8 mouse cellular contexts compared by ENCODE assay signal in genomic region chr8:73355979-73356378, GRCm38 (mm10). TPM values are rescaled to one million over a fixed set of nuclear protein-coding genes. Genes with fewer than 3 reads are reported as not detected.
DNase-seq lines count a peak whose midpoint lies in the region; ATAC-seq lines count a peak whose summit lies in the region.

No protein-coding gene starts in this region.

- H3K4me2 ChIP-seq in liver, embryonic 11.5 days = no peak overlapping the region
- H3K4me2 ChIP-seq in forebrain, embryonic 11.5 days (ENCODE audit: low read depth, low read length, severe bottlenecking) = no peak overlapping the region
- H3K4me2 ChIP-seq in neural tube, embryonic 14.5 days (ENCODE audit: low read depth, low read length) = peak overlapping the region; percentile 68; the same call in 1 of the 2 replicates

- ATAC-seq in liver, embryonic 11.5 days (replicated peaks; ENCODE audit: low FRiP score) = no peak
- ATAC-seq in forebrain, embryonic 11.5 days (replicated peaks; ENCODE audit: low FRiP score) = no peak
- ATAC-seq in neural tube, embryonic 14.5 days (ENCODE audit: low read depth) = no peak

- H3K27me3 ChIP-seq in liver, embryonic 11.5 days (replicated peaks; ENCODE audit: control insufficient read depth, insufficient read depth, low read length) = peaks cover 14% of the 10 kb centered on the region
- H3K27me3 ChIP-seq in forebrain, embryonic 11.5 days (ENCODE audit: control insufficient read depth, insufficient read depth, low read length) = no peaks in the 10 kb centered on the region
- no peaks in the 10 kb centered on the region; the same call in 1 of the 2 replicates for H3K27me3 ChIP-seq in neural tube, embryonic 14.5 days (ENCODE audit: control insufficient read depth, insufficient read depth, low read length)

- peaks cover 7% of the 10 kb centered on the region; the same call in 1 of the 2 replicates for H3K4me1 ChIP-seq in liver, embryonic 11.5 days (replicated peaks; ENCODE audit: control insufficient read depth, insufficient read depth, low read length)
- H3K4me1 ChIP-seq in forebrain, embryonic 11.5 days (replicated peaks; ENCODE audit: control insufficient read depth, insufficient read depth, low read length) = peaks cover 9% of the 10 kb centered on the region; the same call in 1 of the 2 replicates
- peaks cover 24% of the 10 kb centered on the region for H3K4me1 ChIP-seq in neural tube, embryonic 14.5 days (ENCODE audit: control insufficient read depth, insufficient read depth, low read length)

- H3K36me3 ChIP-seq in liver, embryonic 11.5 days (ENCODE audit: control insufficient read depth, insufficient read depth, low read length) = no peaks in the 10 kb centered on the region
- no peaks in the 10 kb centered on the region for H3K36me3 ChIP-seq in forebrain, embryonic 11.5 days (ENCODE audit: control insufficient read depth, insufficient read depth, low read length)
- no peaks in the 10 kb centered on the region for H3K36me3 ChIP-seq in neural tube, embryonic 14.5 days (ENCODE audit: control insufficient read depth, insufficient read depth, low read length)

- no peaks in the 10 kb centered on the region for H3K9me3 ChIP-seq in liver, embryonic 11.5 days (ENCODE audit: control insufficient read depth, low read length)
- H3K9me3 ChIP-seq in forebrain, embryonic 11.5 days (ENCODE audit: control insufficient read depth, low read length) = no peaks in the 10 kb centered on the region
- no peaks in the 10 kb centered on the region for H3K9me3 ChIP-seq in neural tube, embryonic 14.5 days (ENCODE audit: control insufficient read depth, low read length)

- H3K9ac ChIP-seq in liver, embryonic 11.5 days (ENCODE audit: low read depth, low read length) = no peak overlapping the region
- no peak overlapping the region for H3K9ac ChIP-seq in forebrain, embryonic 11.5 days (ENCODE audit: low read length)
- H3K9ac ChIP-seq in neural tube, embryonic 14.5 days (replicated peaks; ENCODE audit: low read depth, low read length) = no peak overlapping the region

- DNase-seq in liver = peak; percentile 23
- no peak for DNase-seq in liver, embryonic 11.5 days (ENCODE audit: low spot score)
- DNase-seq in adrenal gland, postnatal 14 days = peak; percentile 67
- peak; percentile 63 for DNase-seq in forebrain, embryonic 11.5 days (ENCODE audit: low spot score)
- DNase-seq in hindlimb bud, embryonic 11.5 days (ENCODE audit: extremely low spot score, low read depth, low spot score) = peak; percentile 70
- peak; percentile 52 to 58 for DNase-seq in left cerebral cortex, postnatal 36 days (ENCODE audit: low spot score in 2 of 2)
- no peak for DNase-seq in spleen, adult 12 weeks (ENCODE audit: low spot score)

- H3K27ac ChIP-seq in liver, embryonic 11.5 days (ENCODE audit: low read depth, low read length) = no peak overlapping the region
- no peak overlapping the region for H3K27ac ChIP-seq in forebrain, embryonic 11.5 days (ENCODE audit: low read depth, low read length)
- H3K27ac ChIP-seq in neural tube, embryonic 14.5 days (ENCODE audit: low read depth, low read length) = no peak overlapping the region

- intact Hi-C loops in left cerebral cortex, postnatal 36 days (cut with DNase I) = loop anchor here (2.0 to 10.0 kb wide), 3 partner anchors 123 to 849 kb away; no protein-coding TSS in a partner anchor

- WGBS in liver, embryonic 11.5 days = 25% methylated on average over 2 of the region's 2 CpGs
- WGBS in forebrain, embryonic 11.5 days = 35% methylated on average over 2 of the region's 2 CpGs
- 30% methylated on average over 2 of the region's 2 CpGs for WGBS in neural tube, embryonic 14.5 days

- H3K4me3 ChIP-seq in liver, embryonic 11.5 days (ENCODE audit: low read depth, low read length) = no peak overlapping the region
- no peak overlapping the region for H3K4me3 ChIP-seq in forebrain, embryonic 11.5 days (ENCODE audit: low read depth, low read length)
- no peak overlapping the region for H3K4me3 ChIP-seq in neural tube, embryonic 14.5 days (ENCODE audit: low read depth, low read length)

RNA-seq across cellular contexts. Expression of gene Large1, which starts 2.6 kb away (rescaled TPM):
- polyA plus RNA-seq in liver, embryonic 11.5 days (2014; fragmentation: Nextera tagmentation; extraction: Ambion mirVana) = 4.1 and 4.2 TPM in 2 replicates
- 21.3 and 24.0 TPM in 2 replicates for total RNA-seq in adrenal gland, postnatal 14 days (2021)
- 9.4 and 9.8 TPM in 2 replicates for polyA plus RNA-seq in forebrain, embryonic 11.5 days (2014; fragmentation: Nextera tagmentation; extraction: Ambion mirVana)
- 100 to 1,000 TPM; 151 to 163 TPM for total RNA-seq in left cerebral cortex, postnatal 36 days (2021)
- 26.5 and 28.5 TPM in 2 replicates for polyA plus RNA-seq in neural tube, embryonic 14.5 days (2014; fragmentation: Nextera tagmentation; extraction: Ambion mirVana)

Comparison
In these comparisons a context has a peak if more than half of its experiments do, and no peak if none do; other contexts are left out.
1. DNase-seq: peak in liver (single experiment), adrenal gland, postnatal 14 days (single experiment), forebrain, embryonic 11.5 days (single experiment), hindlimb bud, embryonic 11.5 days (single experiment) and left cerebral cortex, postnatal 36 days (2 of 2); none in liver, embryonic 11.5 days (single experiment) and spleen, adult 12 weeks (single experiment).